Mouse (Mus musculus) ES-E14 (cell line): ENCODE measurements at regions not wholly inside any gene's neighbourhood (a gene's known extent, or its start where the extent isn't known, plus 50 kb on each side); places are given as distances from the start of the nearest gene placed in this dataset.

Experiments used
- MAFK ChIP-seq: IDR thresholded peaks from 2 replicates; pipeline ENCODE4 v1.6.1; 2014; ENCODE audit warnings: mild to moderate bottlenecking, low read depth, low read length, inconsistent platforms; ENCODE audit not compliant: insufficient read depth
- ZC3H11A ChIP-seq: IDR thresholded peaks from 2 replicates; pipeline ENCODE4 v1.6.1; 2012; ENCODE audit warnings: low read depth, mild to moderate bottlenecking, inconsistent platforms, low read length, borderline replicate concordance

- TF ChIP-seq MAFK, result no peak
- no peak for TF ChIP-seq ZC3H11A
These were observed 128.3 kb downstream of the Mtx3 start for GRCm38 (mm10) chr13:92972891-92973290.
